8 mouse cellular contexts compared by ENCODE assay signal in genomic region chr17:46782341-46783221, GRCm38 (mm10). TPM values are rescaled to one million over a fixed set of nuclear protein-coding genes. Genes with fewer than 3 reads are reported as not detected.
DNase-seq lines count a peak whose midpoint lies in the region; ATAC-seq and TF ChIP-seq lines count a peak whose summit lies in the region.

Gene Rpl7l1 (minus strand): TSS chr17:46782672.

- TF ChIP-seq CTCF in bone marrow, adult 2 months (IDR thresholded peaks at IDR 0.05; ENCODE audit: control insufficient read depth, insufficient read depth, low read length): peak; percentile 46

- H3K9ac ChIP-seq in embryonic facial prominence, embryonic 15.5 days: peak within 1 kb of the TSS; percentile 57
- peak within 1 kb of the TSS; percentile 73 for H3K9ac ChIP-seq in kidney, embryonic 14.5 days (ENCODE audit: low read depth, low read length)
- H3K9ac ChIP-seq in limb, embryonic 15.5 days: peak within 1 kb of the TSS; percentile 72

- under 1% methylated on average over 44 of the region's 44 CpGs for WGBS in bone marrow, adult 2 months
- under 1% methylated on average over 44 of the region's 44 CpGs for WGBS in embryonic facial prominence, embryonic 15.5 days
- under 1% methylated on average over 44 of the region's 44 CpGs for WGBS in kidney, embryonic 14.5 days
- under 1% methylated on average over 44 of the region's 44 CpGs for WGBS in limb, embryonic 15.5 days

- H3K9me3 ChIP-seq in embryonic facial prominence, embryonic 15.5 days (replicated peaks): no peaks in the 10 kb centered on the region
- H3K9me3 ChIP-seq in kidney, embryonic 14.5 days (ENCODE audit: control insufficient read depth, low read length): no peaks in the 10 kb centered on the region
- H3K9me3 ChIP-seq in limb, embryonic 15.5 days: no peaks in the 10 kb centered on the region

- H3K4me1 ChIP-seq in bone marrow, adult 2 months (ENCODE audit: control insufficient read depth, insufficient read depth, low read length): no peaks in the 10 kb centered on the region
- H3K4me1 ChIP-seq in embryonic facial prominence, embryonic 15.5 days: peaks cover 4% of the 10 kb centered on the region; the same call in 1 of the 2 replicates
- 0 out of 2 replicates have a peak, but pooled peaks cover 6% of the 10 kb centered on the region for H3K4me1 ChIP-seq in kidney, embryonic 14.5 days (ENCODE audit: control insufficient read depth, insufficient read depth, low read length)
- peaks cover 7% of the 10 kb centered on the region for H3K4me1 ChIP-seq in limb, embryonic 15.5 days

- peak; percentile 94 for ATAC-seq in embryonic facial prominence, embryonic 15.5 days (ENCODE audit: insufficient number of reproducible peaks, low FRiP score, low TSS enrichment, low read depth)
- ATAC-seq in kidney, embryonic 14.5 days (ENCODE audit: low FRiP score, low TSS enrichment): peak; percentile 95
- ATAC-seq in limb, embryonic 15.5 days (ENCODE audit: insufficient number of reproducible peaks, low FRiP score, low TSS enrichment, low read depth): peak; percentile 90

- peak within 1 kb of the TSS; percentile 70 for H3K27ac ChIP-seq in bone marrow, adult 2 months (ENCODE audit: control insufficient read depth, insufficient read depth, low read depth, low read length, poor library complexity)
- H3K27ac ChIP-seq in embryonic facial prominence, embryonic 15.5 days (replicated peaks): peak within 1 kb of the TSS; percentile 88
- H3K27ac ChIP-seq in kidney, embryonic 14.5 days (ENCODE audit: low read depth, low read length): peak within 1 kb of the TSS; percentile 51
- peak within 1 kb of the TSS; percentile 86 for H3K27ac ChIP-seq in limb, embryonic 15.5 days

- peaks cover 31% of the 10 kb centered on the region for H3K36me3 ChIP-seq in embryonic facial prominence, embryonic 15.5 days
- H3K36me3 ChIP-seq in kidney, embryonic 14.5 days (ENCODE audit: control insufficient read depth, insufficient read depth, low read length): peaks cover 30% of the 10 kb centered on the region
- H3K36me3 ChIP-seq in limb, embryonic 15.5 days: peaks cover 30% of the 10 kb centered on the region

- peak within 1 kb of the TSS; percentile 56 for H3K4me2 ChIP-seq in embryonic facial prominence, embryonic 15.5 days (replicated peaks)
- H3K4me2 ChIP-seq in kidney, embryonic 14.5 days (replicated peaks; ENCODE audit: low read depth, low read length): peak within 1 kb of the TSS; percentile 63
- H3K4me2 ChIP-seq in limb, embryonic 15.5 days: peak within 1 kb of the TSS; percentile 61

- peak within 1 kb of the TSS; percentile 96 for H3K4me3 ChIP-seq in bone marrow, adult 2 months (replicated peaks; ENCODE audit: control insufficient read depth, low read depth, low read length)
- H3K4me3 ChIP-seq in embryonic facial prominence, embryonic 15.5 days (replicated peaks): peak within 1 kb of the TSS; percentile 57
- H3K4me3 ChIP-seq in kidney, embryonic 14.5 days (ENCODE audit: low read length): peak within 1 kb of the TSS; percentile 60
- H3K4me3 ChIP-seq in limb, embryonic 15.5 days: peak within 1 kb of the TSS; percentile 64

- peak; percentile 89 for TF ChIP-seq POLR2A in bone marrow, adult 2 months (IDR thresholded peaks at IDR 0.05; ENCODE audit: borderline replicate concordance, control insufficient read depth, low read depth, low read length)

- peak; percentile 96 for DNase-seq in 416B (ENCODE audit: low read depth)
- peak; percentile 91 for DNase-seq in heart, adult 9 months (ENCODE audit: low spot score in 2 of 2)
- DNase-seq in monocyte, adult 2 months (ENCODE audit: low read depth in 1 of 2, low spot score in 2 of 2): peak; percentile 83 to 88
- DNase-seq in spleen, postnatal 36 days (ENCODE audit: low spot score in 2 of 2): peak; percentile 90 to 92

- no peaks in the 10 kb centered on the region for H3K27me3 ChIP-seq in embryonic facial prominence, embryonic 15.5 days
- H3K27me3 ChIP-seq in kidney, embryonic 14.5 days (ENCODE audit: control insufficient read depth, insufficient read depth, low read length): no peaks in the 10 kb centered on the region
- no peaks in the 10 kb centered on the region for H3K27me3 ChIP-seq in limb, embryonic 15.5 days

RNA-seq across cellular contexts. Expression of gene Rpl7l1, which starts in this region (rescaled TPM):
- polyA plus RNA-seq in bone marrow, adult 2 months (2011; ENCODE audit: insufficient read depth, insufficient read length, low replicate concordance, missing spikeins): 26.9 and 45.0 TPM in 2 replicates
- 136 and 145 TPM in 2 replicates for polyA plus RNA-seq in embryonic facial prominence, embryonic 15.5 days (2015; fragmentation: Nextera tagmentation; extraction: Ambion mirVana)
- 139 and 164 TPM in 2 replicates for polyA plus RNA-seq in kidney, embryonic 14.5 days (2014; fragmentation: Nextera tagmentation; extraction: Ambion mirVana)
- polyA plus RNA-seq in limb, embryonic 15.5 days (2015; fragmentation: Nextera tagmentation; extraction: Ambion mirVana): 151 and 154 TPM in 2 replicates

Comparison
In these comparisons a context has a peak if more than half of its experiments do, and no peak if none do; other contexts are left out.
1. Peak in every context shown above with its lines: DNase-seq, ATAC-seq, H3K4me3 ChIP-seq and H3K27ac ChIP-seq.